Mouse (Mus musculus) forebrain, embryonic 13.5 days (tissue): ENCODE results near the gene Olfr301. TPM values are rescaled to one million over a fixed set of nuclear protein-coding genes. Genes with fewer than 3 reads are reported as not detected.

Experiments
- ATAC-seq: fragments of 200-750 bp; cut with Nextera tagmentation; 2 replicates; pipeline ENCODE4 v1.8.0; 2017
- H3K27ac ChIP-seq: fragments of 300-500 bp; sonication (generic); 2 replicates; pipeline ENCODE4 v1.5.1; 2015; ENCODE audit warnings: inconsistent platforms, mild to moderate bottlenecking, moderate library complexity
- H3K27me3 ChIP-seq: fragments of 300-500 bp; sonication (generic); 2 replicates; pipeline ENCODE4 v1.6.1; 2015; ENCODE audit warnings: mild to moderate bottlenecking, inconsistent platforms
- H3K36me3 ChIP-seq: fragments of 300-500 bp; sonication (generic); 2 replicates; pipeline ENCODE4 v1.6.1; 2015; ENCODE audit warnings: mild to moderate bottlenecking, inconsistent platforms; ENCODE audit not compliant: poor library complexity, severe bottlenecking
- H3K4me1 ChIP-seq: fragments of 300-500 bp; sonication (generic); 2 replicates; pipeline ENCODE4 v1.6.1; 2015; ENCODE audit warnings: inconsistent platforms
- H3K4me2 ChIP-seq: fragments of 300-500 bp; sonication (generic); 2 replicates; pipeline ENCODE4 v1.6.1; 2015; ENCODE audit warnings: inconsistent platforms, mild to moderate bottlenecking, moderate library complexity
- H3K4me3 ChIP-seq: fragments of 300-500 bp; sonication (generic); 2 replicates; pipeline ENCODE4 v1.5.1; 2015; ENCODE audit warnings: mild to moderate bottlenecking, inconsistent platforms
- H3K9ac ChIP-seq: fragments of 300-500 bp; sonication (generic); 2 replicates; pipeline ENCODE4 v1.6.1; 2015; ENCODE audit warnings: mild to moderate bottlenecking, inconsistent platforms
- H3K9me3 ChIP-seq: fragments of 300-500 bp; sonication (generic); replicated peaks from 2 replicates; pipeline ENCODE4 v1.6.1; 2016; ENCODE audit warnings: inconsistent platforms
- WGBS: fragments of 180-500 bp; shearing (Covaris S2); methylation state at CpG from one replicate; pipeline ENCODE4 v1.1.7; 2015; 5-methylcytosine and 5-hydroxymethylcytosine counted together
- polyA plus RNA-seq: library from polyadenylated mRNA; unstranded; fragments of >200 nt; fragmentation: Nextera tagmentation; extraction: Ambion mirVana; gene quantifications from 2 replicates; pipeline ENCODE4 v1.2.1, GENCODE M21; 2015

Gene Olfr301
- not detected in 2 replicates for polyA plus RNA-seq

GRCm38 (mm10) chr7:86403546-86403945, at the start of gene Olfr301:
TSS of gene Olfr301 (plus strand) at chr7:86403846.
- Histone ChIP-seq H3K9me3 (no peaks in the 10 kb centered on the region), H3K36me3 (no peaks in the 10 kb centered on the region), H3K4me3 (no peak within 1 kb of the TSS), H3K4me1 (no peaks in the 10 kb centered on the region), H3K27ac (no peak within 1 kb of the TSS), H3K9ac (no peak within 1 kb of the TSS), H3K4me2 (no peak within 1 kb of the TSS), H3K27me3 (no peaks in the 10 kb centered on the region)
- ATAC-seq: no peak
- WGBS: 87% methylated on average over 2 of the region's 2 CpGs

GRCm38 (mm10) chr7:86366828-86367227, 36.8 kb upstream of the Olfr301 start, which contains the start of gene Olfr305:
TSS of gene Olfr305 (minus strand) at chr7:86366928.
- Histone ChIP-seq H3K4me3 (no peak within 1 kb of the TSS), H3K4me2 (no peak within 1 kb of the TSS), H3K27ac (no peak within 1 kb of the TSS), H3K36me3 (no peaks in the 10 kb centered on the region), H3K9me3 (no peaks in the 10 kb centered on the region), H3K4me1 (no peaks in the 10 kb centered on the region), H3K27me3 (no peaks in the 10 kb centered on the region), H3K9ac (no peak within 1 kb of the TSS)
- no peak for ATAC-seq
- 83% methylated on average over 1 of the region's 1 CpGs for WGBS

DNA sequence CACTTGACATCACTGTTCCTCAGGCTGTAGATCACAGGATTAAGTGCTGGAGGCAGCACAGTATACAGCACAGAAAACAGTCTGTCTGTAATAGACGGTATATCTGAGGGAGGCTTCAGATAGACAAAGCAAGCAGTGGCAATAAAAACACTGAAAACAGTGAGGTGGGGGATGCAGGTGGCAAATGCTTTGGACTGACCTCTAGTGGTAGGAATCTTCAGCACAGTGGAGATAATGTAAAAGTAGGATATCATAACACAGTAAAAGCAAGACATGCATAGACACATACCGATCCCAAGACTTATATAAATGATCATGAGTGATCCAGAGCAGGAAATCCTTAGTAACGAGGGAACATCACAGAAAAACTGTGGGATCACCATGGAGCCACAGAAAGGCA, 17.9 kb upstream of the Olfr301 start:
- WGBS: 78% methylated on average over 3 of the region's 3 CpGs
- no peaks in the 10 kb centered on the region for H3K4me1 ChIP-seq
- no peak overlapping the region for H3K27ac ChIP-seq
- no peak overlapping the region for H3K9ac ChIP-seq
- no peak for ATAC-seq
- no peaks in the 10 kb centered on the region for H3K27me3 ChIP-seq
- H3K9me3 ChIP-seq: no peaks in the 10 kb centered on the region
- no peak overlapping the region for H3K4me2 ChIP-seq
- no peaks in the 10 kb centered on the region for H3K36me3 ChIP-seq
- no peak overlapping the region for H3K4me3 ChIP-seq

DNA sequence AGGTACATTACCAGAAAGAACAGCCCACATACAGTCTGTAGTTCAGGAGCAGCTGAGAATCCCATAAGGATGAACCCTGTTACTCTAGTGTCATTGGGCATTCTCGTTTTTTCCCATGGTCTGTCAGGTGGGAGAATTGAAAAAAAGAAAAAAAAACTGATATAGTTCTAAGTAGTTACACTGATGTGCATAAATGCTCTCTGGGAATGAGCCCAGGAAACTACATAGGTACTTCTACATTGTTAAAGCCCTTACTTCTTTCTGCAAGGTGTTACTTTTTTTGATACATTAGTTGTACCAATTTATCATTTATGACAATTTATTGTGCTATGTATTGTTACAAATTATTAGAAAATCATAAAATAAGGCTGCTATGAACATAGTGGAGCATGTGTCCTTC, 17.1 kb upstream of the Olfr301 start, which contains the start of gene Olfr304:
TSS of gene Olfr304 (minus strand) at position 101 of the 400 bp plus-strand sequence.
- H3K9ac ChIP-seq: no peak within 1 kb of the TSS
- ATAC-seq: no peak
- no peaks in the 10 kb centered on the region for H3K36me3 ChIP-seq
- no peaks in the 10 kb centered on the region for H3K27me3 ChIP-seq
- WGBS: 71% methylated on average over 1 of the region's 1 CpGs
- no peak within 1 kb of the TSS for H3K4me3 ChIP-seq
- H3K9me3 ChIP-seq: no peaks in the 10 kb centered on the region
- no peak within 1 kb of the TSS for H3K4me2 ChIP-seq
- no peak within 1 kb of the TSS for H3K27ac ChIP-seq
- H3K4me1 ChIP-seq: no peaks in the 10 kb centered on the region

DNA sequence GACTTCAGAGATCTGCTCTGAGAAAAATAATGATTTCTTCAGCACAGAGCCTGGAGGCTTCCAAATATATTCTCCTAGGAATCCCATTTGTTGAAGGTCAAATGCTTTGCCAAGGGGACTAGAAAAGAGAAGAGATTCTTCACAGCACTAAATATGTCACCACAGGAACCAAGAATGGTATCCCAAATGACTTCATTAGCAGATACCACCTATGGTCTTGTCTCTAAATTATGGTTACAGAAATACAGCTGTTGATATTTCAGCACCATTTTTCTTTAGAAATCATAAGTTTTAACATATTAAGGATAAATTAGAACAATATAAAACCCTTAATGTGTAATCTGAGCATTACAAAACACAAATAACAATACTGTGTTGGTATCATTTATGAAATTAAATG, 6.0 kb upstream of the Olfr301 start, which contains the start of gene Olfr303:
TSS of gene Olfr303 (minus strand) at position 101 of the 400 bp plus-strand sequence.
- no peak for ATAC-seq
- no peaks in the 10 kb centered on the region for H3K27me3 ChIP-seq
- H3K4me1 ChIP-seq: no peaks in the 10 kb centered on the region
- H3K4me3 ChIP-seq: no peak within 1 kb of the TSS
- no peak within 1 kb of the TSS for H3K27ac ChIP-seq
- H3K9ac ChIP-seq: no peak within 1 kb of the TSS
- no peaks in the 10 kb centered on the region for H3K9me3 ChIP-seq
- H3K4me2 ChIP-seq: no peak within 1 kb of the TSS
- H3K36me3 ChIP-seq: no peaks in the 10 kb centered on the region

DNA sequence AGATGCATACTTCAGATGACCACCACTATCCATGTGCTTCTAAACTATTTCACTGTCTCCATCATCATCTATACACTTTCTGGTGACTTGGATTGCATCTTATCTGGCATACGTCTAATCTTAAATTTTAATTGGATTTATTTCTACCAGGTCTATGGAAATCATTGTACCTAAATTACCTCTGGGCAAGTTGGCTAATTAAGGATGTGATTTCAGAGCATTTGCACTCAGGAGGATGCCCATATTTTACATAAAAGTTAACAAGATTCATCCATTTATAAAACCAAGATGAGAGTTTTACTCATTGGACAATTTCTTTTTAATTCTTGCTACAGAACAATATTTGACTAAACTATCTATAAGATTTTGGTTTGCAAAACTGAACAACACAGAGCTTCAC, 56.0 kb downstream of the Olfr301 start, which contains the start of gene Olfr299:
TSS of gene Olfr299 (plus strand) at position 301 of the 400 bp plus-strand sequence.
- 79% methylated on average over 1 of the region's 1 CpGs for WGBS
- Histone ChIP-seq H3K4me1 (no peaks in the 10 kb centered on the region), H3K9ac (no peak within 1 kb of the TSS), H3K27ac (no peak within 1 kb of the TSS), H3K36me3 (no peaks in the 10 kb centered on the region), H3K4me2 (no peak within 1 kb of the TSS), H3K4me3 (no peak within 1 kb of the TSS), H3K27me3 (no peaks in the 10 kb centered on the region), H3K9me3 (no peaks in the 10 kb centered on the region)
- ATAC-seq: no peak

Other genes starting within 250 kb of the Olfr301 start
- gene Vmn2r75, start 232.1 kb upstream of the Olfr301 start, polyA plus RNA-seq: not detected in 2 replicates
- gene Vmn2r76, start 157.5 kb upstream of the Olfr301 start, polyA plus RNA-seq: not detected in 2 replicates
- gene Olfr310, start 126.7 kb upstream of the Olfr301 start, polyA plus RNA-seq: not detected in 2 replicates
- gene Olfr309, start 90.1 kb upstream of the Olfr301 start, polyA plus RNA-seq: not detected in 2 replicates
- gene Olfr308, start 78.2 kb upstream of the Olfr301 start, polyA plus RNA-seq: not detected in 2 replicates
- not detected in 2 replicates for gene Olfr307, start 66.3 kb upstream of the Olfr301 start, polyA plus RNA-seq
- gene Olfr305, start 36.9 kb upstream of the Olfr301 start, polyA plus RNA-seq: not detected in 2 replicates
- gene Olfr304, start 17.2 kb upstream of the Olfr301 start, polyA plus RNA-seq: not detected in 2 replicates
- not detected in 2 replicates for gene Olfr303, start 6.1 kb upstream of the Olfr301 start, polyA plus RNA-seq
- not detected in 2 replicates for gene Olfr299, start 56.1 kb downstream of the Olfr301 start, polyA plus RNA-seq
- not detected in 2 replicates for gene Olfr298, start 88.6 kb downstream of the Olfr301 start, polyA plus RNA-seq
- not detected in 2 replicates for gene Olfr297, start 116.1 kb downstream of the Olfr301 start, polyA plus RNA-seq
- gene Olfr295, start 180.0 kb downstream of the Olfr301 start, polyA plus RNA-seq: not detected in 2 replicates
- not detected in 2 replicates for gene Olfr294, start 212.8 kb downstream of the Olfr301 start, polyA plus RNA-seq
- gene Olfr293, start 245.2 kb downstream of the Olfr301 start, polyA plus RNA-seq: not detected in 2 replicates